Mouse (Mus musculus) B cell, adult 2 months (primary cell): ENCODE data around the gene Kif6.

Source experiments
- DNase-seq, 2 experiments: peaks; one replicate each; pipeline ENCODE4 v3.0.0; 2022

Kif6 gene

DNA sequence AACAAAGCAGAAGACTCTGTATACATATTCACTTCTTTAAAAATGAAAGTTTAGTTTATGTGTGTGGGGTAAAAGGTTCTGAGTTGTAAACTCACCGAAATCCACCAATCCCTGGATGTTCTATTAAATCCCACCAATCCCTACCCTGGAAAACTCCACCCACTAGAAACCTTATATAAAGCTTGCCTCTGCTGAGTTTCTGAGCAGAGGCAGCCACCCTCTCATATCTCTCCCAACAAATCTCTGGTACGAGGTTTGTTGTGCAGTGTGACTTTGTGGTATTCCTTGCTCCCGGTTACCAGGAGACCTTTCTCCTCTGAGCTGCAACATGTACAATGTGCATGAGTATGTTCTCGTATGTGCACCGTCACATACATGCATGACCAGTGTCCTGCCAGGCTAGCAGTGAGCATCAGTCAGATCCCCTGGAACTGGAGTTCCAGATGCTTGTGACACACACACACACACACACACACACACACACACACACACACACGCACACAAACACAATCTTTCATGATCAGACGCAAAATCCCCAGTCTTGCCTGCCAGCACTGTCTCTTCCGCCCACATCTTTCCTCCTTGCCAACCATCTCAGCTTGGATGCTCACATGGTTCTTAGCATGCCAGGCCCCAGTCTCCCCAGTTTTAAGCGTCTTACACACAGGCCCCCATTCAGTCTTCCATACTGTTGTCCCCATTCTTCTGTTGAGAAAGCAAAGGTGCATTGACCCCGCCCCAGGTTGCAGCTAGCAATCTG lies 245.3 kb downstream of the Kif6 start:
- DNase-seq = no peak

DNA sequence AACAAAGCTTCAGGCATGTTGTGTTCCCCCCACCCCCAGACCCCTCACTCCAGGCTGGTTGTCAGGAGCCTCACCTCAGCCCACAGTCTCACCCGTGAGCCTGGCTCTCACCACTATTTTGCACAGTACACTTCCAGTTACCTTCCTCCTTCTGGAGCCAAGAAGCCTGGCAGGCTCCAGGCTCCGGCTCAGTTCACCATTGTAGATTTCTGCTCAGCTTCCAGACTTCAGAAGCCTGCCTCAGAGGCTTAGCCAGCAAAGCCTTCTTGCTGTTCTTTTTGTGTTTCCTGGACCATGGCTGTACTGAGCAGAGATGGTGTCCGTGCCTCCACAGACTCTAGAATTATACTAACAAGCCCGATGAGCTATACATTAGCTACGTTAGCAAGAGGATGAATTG lies 248.7 kb downstream of the Kif6 start:
- DNase-seq = no peak

DNA sequence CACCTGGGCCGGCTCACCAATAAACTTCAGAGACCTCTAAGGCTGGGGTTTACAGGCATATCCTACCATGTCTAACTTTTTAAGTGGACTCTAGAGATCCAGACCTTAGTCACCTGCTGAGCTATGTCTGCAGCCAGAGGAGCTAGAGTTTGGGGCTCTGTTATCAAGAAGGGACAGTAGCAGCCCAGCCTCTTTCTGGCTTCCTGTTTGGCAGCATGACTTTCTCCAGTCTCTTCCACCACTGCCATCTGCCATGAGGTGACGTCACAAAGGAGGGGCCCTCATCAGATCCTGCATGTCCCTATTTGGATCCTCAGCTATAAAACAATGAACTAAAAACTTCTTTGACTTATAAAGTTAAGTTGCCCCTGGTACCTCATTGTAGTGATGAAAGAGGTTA lies 250.7 kb downstream of the Kif6 start:
- DNase-seq = no peak

DNA sequence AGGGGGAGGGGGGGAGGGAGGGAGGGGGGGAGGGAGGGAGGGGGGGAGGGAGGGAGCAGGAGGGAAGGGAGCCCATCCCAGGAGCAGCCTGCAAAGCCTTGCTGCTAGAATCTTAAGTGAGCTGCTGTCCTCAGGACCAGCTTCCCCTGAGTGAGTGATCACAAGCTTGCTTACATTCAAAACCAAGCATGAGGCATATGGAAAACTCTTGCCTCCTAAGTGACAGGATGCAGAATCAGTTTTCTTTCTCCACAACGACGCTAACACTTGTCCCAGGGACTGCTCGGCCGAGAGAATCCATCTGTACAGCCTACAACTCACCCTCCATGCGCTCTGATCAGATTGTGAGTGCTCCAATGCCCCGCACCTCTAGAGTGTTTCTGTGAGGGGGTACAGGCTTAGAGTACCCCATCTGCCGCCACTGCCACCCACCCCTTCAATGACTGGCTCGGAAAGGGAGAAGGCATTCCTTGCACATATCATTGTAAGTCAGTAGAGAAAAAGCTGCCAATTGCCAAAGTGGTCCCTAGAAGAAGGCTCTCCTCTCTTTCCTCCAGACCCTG lies 251.8 kb downstream of the Kif6 start:
- no peak for DNase-seq

DNA sequence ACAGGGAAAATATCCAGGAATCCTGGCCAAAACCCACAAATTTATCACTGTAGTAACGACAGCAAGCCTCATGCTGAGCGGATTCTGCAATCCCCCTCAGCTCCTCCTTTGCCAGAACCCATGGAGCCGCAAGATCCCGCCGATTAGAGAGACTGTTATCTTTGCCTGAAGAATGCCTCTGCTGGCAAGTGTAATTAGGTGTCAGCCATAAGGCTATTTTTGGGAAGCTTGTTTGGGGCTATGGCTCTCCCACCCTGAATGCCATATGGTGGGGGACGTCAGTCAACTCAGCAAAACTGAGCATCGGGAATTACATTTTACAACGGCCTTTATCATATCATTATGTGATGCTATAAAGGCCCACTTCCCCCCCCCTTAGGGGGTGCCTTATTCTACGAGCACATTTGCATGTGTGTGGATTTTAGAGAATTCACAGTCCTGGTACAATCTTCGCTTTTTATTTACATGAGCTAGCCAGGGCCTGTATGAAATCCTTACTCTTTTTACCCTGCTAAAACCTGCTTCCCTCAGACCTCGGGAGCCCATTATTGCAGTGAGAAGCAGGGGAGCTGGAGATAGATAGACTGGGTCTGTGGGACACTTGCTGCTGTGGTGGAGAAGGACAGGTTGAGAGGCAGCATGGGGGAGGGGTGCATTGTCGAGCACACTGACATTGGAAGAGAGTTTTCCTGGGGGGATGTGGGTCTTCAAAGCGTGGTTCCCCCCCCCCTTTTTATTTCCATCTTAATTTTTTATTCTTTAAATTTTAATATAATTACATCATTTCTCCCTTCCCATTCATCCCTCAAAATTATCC lies 252.6 kb downstream of the Kif6 start:
- no peak for DNase-seq

DNA sequence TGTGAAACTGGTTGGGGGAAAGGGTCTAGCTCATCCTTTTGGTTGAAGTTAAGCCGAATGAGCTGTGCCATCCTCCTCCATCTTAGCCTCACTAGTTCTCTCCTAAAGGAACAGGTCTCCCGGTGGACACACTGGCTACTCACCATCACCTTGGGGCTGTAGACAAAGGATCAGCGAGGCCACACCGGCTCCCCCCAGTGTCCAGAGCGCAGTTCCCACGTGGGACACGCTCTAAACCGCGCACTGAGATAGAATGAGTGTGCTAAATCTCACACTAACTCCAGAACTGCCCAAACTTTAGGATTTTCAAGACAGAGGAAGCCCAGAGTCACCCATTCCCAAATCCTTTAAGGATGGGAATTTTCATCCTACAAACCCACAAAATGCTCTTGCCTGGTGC lies 254.3 kb downstream of the Kif6 start:
- DNase-seq = no peak

DNA sequence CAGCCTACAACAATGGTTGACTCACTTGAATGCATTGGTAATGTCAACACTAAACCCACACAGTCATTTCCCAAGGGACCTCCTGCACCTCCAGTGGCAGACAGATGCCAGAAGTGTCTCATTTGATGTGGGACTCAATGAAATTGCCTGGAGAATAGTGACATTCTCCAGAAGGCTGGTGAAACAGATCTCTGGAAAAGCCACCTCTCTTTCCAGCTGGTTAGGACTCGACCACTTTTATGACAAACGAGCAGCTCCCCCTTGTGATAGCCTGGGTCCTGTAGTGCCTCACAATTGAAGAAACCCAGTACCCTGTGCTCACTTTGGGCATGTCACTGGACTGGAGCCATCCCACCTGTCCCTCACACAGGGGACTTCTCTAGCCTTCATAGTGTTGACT lies 257.4 kb downstream of the Kif6 start:
- no peak for DNase-seq

DNA sequence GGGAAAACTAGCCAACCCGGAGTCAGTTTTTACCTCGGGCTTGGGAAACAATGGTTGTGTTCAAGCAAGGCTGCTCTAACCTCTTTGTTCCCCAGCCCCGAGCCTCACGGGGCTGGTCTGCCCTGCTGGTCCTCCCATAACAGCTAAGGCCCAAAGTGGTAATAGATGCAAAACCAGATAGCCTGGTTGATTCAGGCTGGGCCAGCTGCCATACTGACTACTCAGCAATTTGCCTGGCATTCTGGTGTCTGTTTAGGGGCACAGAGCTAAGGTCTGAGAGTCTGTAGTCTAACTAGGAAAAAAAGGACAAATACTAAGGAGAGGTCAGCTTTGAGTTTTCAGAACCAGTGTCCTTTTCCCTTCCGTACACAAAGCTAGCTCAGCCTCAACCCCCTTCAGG lies 259.8 kb downstream of the Kif6 start:
- DNase-seq = no peak

DNA sequence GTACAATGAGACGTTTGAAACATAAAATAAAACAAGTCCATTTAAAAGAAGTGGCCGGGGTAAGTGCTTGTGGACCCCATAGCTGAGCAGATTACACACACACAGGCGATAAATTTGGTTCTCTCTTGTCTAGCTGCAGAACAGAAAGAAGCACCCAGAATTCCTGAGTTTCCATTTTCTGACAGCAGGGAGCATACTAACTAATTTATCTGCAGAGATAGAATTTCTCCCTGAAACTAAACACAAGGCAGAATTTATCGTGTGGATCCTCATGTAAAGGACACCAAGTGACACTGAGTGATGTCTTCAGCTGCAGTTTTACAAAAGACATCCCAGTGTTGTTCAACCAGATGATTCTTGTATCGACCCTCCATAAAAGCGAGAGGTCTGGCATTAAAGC lies 260.5 kb downstream of the Kif6 start:
- DNase-seq = no peak

DNA sequence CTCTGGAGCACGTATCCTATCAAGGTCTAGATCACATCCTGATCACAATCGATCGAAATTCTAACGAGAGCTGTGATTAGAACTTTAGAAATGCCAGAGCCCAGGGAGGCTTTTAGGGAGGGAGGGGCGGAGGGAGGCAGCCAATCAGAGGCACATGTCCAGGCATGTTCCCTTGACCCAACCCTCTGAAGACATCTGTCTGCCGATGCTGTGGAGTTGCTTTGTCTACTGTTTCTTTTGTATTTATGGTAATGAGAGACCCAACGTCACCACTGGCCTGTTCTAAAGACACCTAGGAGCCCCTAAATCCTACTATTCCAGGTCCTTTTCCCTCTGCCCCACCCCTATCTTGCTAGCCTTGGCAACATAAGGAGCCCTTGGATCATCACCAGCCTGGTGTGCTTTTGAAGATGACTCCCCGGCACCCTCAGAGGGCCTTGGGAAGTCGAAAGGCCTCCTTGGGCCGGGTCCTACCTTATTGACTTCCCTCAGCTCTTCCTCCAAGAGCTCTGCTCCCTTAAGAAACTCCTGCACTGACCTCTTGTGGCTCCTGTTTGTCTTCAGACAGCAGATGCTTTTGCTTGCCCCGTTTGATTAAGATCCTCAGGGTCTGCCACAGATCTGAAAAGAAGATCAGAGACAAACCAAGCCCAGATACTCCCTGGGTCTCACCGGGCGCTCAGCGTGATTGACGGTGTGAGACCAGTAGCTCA lies 261.2 kb downstream of the Kif6 start:
- DNase-seq = no peak

DNA sequence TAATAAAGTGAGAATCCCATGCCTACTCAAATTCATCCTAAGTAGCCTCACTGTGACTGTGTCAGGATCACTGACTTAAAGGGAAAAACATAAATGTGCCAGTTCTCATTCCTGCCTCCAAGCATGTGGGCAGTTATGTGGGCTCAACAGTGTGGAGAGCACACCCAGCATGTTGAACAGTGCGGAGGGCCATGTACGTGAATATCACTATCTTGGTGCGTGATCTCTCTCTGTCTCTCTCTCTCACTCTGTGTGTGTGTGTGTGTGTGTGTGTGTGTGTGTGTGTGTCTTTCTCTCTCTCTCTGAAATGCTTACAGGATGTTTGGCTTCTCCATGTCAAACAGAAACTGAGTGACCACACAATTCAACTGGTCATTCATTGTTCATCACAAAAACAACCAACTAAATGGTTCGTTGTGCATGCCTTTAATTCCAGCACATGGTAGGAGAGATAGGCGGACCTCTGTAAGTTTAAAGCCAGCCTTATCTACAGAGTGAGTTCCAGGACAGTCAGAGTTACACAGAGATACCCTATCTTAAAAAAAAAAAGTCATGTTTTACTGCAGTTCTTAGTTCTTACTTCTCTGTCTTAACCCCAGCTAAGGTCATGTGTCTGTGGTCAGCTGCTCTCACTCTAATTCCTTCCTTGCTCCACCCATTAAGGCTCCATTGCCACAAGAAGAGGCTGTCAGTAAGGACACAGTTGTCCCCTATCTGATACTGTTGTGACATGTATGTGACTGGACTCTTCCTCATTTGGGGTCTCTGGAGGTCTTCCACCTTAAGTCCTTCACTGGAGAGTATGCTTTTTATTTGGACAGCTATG lies 266.2 kb downstream of the Kif6 start:
- no peak for DNase-seq

DNA sequence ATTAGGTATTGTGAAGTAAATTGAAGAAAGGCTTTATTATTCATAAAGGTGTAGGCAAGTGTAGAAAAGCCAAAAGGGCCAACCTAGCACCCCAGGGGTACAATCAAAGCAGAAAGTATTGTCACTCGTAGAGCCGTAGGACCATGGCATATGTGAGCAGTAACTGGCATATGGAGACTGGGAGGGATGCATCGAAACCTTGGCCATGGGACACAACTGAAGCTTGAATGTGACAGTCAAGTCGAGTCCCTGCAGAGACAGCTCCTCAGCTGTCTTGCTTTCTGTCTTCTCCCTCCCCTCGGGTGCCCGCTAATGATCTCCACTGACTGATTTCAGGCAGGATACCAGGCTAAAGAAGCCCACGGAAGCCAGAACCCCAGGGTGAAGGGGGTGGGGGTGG lies 266.9 kb downstream of the Kif6 start:
- no peak for DNase-seq

DNA sequence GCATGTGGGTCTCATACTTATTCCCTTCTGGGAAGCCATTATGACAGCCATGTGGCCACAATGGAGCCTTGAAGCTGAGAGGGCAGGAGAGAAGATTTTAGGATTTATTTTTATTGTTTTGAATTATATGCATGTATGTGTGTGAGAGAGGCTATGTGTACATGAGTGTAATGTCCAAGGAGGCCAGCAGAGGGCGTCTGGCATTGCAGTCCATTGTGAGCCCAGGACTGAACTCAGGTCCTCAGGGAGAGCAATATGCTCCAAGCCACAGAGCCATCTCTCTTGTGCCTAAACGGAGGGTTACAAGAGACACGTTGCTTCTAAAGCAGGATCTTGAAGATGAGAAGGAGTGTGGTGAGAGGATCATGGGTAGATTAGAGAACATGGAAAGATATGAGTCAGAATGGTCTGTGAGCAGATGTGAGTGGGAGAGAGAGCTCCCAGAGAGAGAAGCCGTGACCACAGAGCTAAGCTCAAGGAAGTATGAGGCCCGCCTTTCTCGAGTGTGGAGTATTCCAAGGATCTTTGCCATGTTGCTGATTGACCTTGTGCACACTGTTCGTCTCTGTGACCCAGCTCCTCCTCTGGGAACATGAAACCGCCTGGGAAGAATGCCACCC lies 268.3 kb downstream of the Kif6 start:
- DNase-seq = no peak

DNA sequence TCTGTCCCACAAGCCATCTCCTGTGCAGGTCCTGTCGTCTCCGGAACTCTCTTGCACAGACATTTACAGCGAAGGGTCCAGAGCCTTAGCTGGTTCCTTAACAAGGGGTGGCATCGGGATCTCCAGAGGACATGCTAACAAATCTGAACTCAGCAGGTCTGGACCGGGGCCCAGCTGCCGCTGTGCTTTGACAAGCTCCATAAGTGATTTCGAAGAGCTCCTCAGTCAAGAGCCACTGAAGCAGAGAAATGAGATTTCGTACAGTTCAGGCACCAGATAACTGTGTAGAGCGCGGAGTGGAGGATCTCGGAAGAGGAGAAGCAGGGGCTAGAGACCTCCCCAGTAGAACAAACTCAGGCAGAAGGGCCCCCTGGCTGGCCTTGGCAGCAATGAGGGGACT lies 270.1 kb downstream of the Kif6 start:
- DNase-seq = no peak

DNA sequence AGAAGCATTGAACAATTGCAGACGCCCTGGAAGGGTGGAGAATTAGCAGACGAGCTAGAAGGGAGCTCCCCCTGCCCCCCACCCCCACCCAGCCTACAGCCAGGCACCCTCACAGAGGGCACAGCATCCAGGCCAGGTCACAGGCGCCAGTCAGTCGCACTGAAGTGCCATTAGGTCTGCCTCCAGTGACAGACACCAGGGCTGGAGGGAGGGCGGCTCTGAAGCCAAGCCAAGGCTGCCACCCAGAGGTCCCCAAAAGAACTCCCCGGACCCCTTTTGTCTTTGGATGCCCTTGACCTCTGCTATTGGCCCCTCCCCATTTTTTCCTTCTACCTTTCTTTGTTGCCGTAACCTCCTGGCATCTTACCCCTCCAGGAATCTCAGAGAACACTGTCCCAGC lies 274.7 kb downstream of the Kif6 start:
- DNase-seq = no peak

DNA sequence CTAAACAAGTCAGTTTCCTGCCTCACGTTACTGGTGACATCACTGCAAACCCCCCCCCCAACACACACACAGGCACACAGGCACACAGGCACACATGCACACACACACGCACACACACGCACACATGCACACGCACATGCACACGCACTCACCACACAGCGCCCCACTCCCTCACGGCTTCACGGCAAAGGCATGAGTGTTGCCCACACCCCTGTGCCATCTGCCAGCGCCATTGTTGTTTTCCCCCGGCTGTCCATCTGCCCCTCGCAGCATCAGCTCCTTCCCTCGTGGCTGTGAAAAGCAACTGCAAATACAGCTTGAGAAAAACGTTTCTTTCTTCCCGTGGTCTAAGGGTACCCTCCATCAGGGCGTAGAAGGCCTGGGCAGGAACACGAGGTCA lies 275.9 kb downstream of the Kif6 start:
- no peak for DNase-seq

DNA sequence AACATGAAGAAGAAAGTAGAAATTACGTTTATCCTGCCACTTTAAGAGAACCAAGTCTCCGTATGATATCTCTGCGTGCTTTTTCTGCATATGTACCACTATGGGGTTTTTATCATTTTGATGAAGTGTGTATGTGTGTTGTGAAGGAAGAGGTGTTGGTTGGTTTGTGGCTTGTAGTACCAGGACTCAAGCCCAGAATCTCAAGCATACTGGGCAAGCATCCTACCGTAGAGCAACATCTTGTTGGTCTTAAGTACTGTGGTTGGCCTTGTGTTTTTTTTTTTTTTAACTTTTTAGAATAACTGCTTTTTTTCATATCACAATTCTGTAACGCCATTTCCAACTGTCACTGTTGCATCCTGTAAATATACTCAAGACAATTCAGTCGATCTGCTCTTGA lies 277.5 kb downstream of the Kif6 start:
- no peak for DNase-seq

DNA sequence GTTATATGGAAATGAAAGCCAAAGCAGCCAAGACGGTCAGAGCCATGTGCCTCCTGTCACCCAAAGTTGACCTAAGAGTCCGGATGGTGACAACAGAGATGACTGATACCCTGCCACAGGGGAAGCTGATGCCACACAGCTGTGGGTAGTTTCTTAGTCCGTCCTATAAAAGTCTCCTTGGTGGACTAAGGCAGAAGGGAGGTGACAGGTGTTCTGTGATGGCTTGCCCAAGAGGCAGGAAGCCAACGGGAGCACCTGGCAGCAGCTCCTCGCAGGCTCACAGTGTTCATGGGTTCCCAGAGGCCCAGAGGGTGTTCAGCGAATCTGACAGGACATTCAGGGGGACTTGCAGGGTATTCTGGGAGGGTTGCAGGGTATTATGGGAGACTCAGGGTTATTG lies 279.5 kb downstream of the Kif6 start:
- no peak for DNase-seq

DNA sequence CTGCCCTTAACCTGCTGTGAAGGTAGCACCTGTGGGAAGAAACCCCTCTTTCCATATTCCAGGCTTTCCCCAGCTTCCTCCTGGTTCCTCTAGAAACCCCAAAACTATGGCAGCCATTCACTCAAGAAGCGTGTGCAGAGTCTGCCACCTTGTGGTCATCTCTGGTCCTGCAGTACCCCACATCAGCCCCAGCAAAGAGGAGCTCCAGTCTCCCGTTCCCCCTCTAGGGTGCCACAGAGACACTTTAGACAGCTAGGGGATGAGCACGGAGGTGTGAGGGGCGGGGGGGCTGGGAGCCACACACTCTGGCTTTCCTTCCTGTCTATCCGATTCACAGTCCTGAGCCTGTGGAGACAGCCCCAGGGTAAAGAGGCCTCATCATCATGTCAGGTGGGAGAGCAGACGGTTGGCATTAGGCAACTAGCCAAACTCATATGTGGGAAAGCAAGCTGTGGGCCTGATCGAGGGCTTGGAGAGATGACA lies 284.0 kb downstream of the Kif6 start:
- peak; percentile 56 to 64 for DNase-seq

DNA sequence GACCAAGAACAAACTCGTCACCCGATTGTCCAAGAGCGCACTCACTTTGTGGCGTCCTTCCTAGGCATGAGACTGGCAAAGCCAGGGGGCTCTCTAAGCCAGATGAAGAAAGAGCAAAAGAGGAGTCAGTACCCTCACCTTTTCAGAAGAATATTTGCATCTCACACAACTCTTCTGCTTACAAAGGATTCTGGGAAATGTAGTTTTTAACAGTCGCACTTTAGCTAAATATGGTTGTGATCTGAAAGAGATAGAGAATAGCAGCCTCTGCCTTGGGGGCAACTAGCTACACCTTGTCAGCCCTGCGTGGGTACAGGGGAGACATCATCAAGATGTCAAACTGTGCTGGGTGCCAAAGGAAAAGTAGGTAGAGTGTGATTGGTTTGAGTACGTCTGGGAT lies 287.7 kb downstream of the Kif6 start:
- DNase-seq = no peak

DNA sequence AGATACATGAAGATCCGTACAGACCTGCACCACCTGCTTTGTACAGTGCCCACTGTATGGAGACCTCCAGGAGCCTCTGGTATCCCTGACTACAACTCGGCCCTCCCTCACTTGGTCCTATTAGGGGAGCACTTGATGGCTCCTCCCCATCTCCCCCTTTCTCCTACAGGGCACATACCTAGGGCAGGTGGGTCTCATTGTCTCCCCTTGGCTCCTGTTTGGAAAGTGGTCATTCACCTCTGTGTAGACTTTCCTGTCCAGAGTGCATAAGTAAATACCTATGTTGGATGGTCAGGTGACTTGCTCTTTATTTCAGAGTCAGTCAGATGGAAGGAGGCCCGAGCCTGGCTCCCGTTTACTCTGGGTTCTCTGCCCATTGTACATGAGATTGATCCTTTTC lies 308.5 kb downstream of the Kif6 start:
- no peak for DNase-seq

DNA sequence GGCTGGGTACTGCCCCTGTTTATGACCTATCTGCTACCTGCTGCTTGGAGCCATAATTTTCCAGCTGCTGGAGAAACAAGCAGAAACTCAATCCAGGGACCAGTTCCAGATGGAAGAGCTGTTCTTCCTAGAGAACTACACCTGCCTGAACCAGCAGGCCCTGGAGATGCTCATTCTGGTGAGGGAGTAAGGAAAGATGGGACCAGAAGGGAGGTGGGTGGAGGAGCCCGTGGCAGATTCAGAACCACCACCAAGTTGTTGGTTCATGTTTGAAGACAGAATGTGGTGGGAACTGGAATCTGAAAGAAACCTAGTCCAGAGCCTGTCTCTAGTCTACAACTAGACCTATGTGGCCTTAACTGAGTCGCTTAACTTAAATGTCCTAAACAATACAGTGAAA lies 312.7 kb downstream of the Kif6 start:
- no peak for DNase-seq
